Mouse (Mus musculus): Measurements from ENCODE around the gene Psmd14.

DNA sequence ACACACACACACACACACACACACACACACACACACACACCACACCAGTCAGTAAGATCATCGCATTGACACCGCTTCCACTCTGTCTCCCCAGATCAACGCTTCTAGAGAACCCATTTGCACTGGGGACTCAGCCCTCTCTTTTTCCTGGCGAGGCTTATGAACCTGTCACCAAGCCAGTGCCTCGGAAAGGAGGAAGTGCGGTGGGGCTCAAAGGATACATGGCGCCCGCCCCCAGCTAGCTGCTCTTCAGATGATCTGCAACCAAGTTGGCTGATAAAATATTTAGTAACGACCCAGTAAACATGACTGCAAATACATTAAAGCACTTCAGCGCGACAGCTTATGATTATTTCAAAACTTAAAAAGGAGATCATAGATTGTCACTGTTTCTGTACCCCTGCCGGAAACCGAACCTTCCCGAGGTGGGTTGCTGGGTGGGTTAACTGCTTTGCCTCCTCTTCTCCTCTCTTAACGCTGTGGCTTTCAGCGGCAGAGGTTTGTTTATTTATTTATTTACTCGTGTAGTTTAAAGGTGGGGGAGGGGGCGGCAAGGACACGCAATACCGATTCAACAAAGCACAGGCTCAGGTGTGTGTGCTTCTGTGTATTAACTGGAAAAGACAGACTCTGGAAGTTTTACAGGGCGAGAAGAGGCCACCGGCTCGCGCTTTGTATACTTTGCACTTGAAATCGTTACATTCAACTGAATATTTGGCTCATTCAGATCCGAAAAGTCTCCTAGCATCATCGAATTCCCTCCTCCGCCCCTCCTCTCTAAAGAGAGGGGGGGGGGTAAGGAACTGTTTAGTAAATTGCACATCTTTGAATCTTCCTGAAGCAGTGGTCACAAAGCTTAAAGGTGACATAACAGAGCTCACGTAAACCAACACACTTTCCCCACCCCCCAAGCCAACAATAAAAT is 92.2 kb downstream of the Psmd14 start:
- TF ChIP-seq CTCF (IDR thresholded peaks at IDR 0.05; ENCODE audit: control insufficient read depth, insufficient read depth, insufficient replicate concordance, low read depth, low read length): no peak
- TF ChIP-seq POLR2A (IDR thresholded peaks at IDR 0.05; ENCODE audit: control insufficient read depth, low read depth, low read length): no peak
